Mouse (Mus musculus): ENCODE results near the gene Padi4.

Padi4 gene

DNA sequence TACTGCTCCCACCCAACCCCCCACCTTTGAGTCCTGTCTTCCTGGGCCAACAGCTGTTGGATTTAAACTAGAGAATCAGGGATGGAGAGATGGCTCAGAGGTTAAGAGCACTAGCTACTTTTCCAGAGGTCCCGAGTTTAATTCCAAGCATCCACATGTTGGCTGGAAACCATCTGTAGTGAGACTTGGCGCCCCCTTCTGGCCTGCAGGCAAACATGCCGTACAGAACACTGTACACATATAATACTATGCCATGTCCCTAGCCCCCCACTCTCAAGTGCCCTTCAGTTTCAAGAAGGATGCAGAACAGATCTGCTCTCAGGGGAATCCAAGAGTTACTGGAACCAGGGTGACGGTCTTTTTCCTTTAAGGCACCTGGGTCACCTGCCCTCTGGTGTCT lies 42.4 kb downstream of the Padi4 start:
- no peak for DNase-seq

DNA sequence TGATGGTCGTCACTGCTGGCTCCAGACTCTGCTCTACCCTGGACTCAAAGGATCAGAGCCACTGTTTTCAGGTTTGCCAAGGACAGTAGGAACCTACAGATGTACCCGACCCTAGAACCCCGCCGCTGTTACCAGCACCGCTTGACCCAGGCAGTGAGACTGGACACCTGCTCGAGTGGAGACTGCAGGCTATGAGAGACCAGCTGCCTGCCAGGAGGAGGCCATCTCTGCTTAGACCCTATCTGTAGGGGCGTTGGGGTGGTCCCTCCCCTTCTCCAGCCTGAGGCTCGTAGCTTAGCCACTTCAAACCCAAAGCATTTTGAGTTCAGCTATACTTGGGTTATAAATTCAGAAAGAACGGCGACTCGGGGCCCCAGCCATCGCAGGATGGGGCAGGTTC lies 47.1 kb downstream of the Padi4 start:
- no peak for DNase-seq

DNA sequence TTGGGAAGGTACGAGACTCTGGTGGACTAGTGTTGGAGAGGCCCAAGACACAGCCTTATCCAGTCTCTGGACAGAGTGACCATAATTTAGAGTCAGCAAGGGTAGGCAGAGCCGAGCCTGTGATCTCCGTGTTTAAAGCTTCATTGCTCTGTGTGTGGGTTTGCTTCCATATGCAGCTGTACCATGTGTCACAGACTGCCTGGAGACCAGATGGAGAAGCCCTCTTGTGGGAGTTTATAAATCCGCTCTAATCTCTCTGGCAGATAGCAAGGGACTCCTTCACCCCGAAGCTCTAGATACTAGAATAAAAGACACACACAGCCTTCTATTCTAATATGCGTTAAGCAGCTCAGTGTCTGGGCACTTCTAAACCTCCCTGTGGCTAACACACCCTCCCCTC lies 49.3 kb downstream of the Padi4 start:
- DNase-seq, result no peak

DNA sequence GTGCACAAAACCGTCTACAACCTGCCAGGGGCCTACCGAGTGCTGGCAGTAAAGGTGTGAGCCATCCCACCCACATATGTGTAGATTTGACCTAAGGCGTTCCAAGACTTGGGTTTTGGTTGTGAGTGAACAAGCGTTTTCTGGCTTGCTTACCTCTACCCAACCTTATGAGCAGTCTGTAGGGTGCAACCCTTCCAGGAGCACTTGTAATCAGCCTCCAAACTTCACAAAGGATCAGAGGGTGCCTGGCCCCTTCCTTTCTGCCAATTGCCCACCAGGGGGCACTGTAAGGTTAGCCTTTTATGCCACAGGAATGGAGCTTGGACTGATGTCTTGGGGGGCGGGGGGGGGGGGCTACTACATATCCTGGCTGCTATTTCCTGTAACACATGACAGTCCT lies 50.2 kb downstream of the Padi4 start:
- DNase-seq, result peak in 1 of 2 experiments; percentile 28

DNA sequence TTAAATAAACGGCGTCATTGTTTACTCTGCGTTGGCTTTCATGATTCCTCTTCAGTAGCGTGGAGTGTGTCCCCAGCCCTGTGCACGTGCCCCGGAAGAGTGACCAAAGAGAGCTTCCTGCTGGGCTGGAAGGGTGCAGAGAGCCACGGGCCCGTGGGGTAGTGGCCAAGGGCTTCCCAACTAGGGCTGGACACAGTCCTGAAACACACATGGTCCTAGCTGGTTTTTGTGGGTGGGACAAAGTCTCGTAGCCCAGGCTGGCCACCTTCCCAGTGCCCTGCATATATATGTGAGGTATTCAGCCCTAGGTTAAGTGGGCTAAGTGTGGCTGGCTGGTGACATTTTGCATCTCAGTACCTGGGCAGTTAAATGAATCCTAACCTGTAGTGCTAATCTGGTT lies 50.8 kb downstream of the Padi4 start:
- no peak for DNase-seq

DNA sequence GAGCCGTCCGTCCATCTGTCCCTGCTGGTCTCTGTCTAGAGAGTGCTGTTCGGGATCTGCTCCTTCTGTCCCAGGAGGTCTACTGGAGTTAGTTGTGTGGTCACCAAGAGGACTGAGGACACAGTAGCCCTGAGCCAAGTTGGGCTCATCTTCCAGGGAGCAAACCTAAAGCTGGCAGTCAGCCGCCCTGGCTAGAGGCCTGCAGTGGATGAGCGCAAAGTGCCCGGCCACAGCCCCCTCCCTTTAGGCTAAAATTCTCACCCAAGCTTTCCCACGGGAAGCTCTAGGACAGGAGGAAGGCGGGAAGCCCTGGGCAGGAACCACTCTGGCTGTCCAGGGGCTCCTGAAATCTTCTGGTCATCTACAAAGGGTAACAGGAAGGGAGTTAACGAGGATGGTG lies 51.3 kb downstream of the Padi4 start:
- DNase-seq, result no peak

DNA sequence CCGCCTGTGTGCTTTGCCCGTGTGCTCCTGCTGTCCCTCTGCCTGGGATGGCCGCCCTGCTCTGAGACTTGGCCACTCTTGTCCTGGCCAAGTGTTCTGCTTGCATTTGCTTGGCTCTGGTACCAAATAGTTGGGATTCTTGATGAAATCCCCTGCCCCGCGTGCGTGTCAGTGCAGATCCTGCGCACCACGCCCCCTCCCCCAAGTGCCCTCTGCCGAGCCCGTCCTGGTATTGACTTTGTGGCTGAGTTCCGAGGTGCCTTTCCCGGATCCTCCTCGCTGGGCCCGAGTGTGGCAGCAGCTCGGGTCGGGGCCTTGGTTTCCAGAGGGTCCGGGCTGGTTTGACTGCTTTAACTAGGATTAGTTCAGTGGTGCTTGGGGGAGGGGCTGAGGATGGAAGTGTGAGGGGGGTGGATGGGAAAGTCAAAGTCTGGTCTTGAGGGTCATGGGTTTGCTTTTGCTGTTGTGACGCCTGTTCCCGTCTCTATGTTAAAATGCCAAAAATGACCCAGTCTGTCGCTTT lies 52.0 kb downstream of the Padi4 start:
- no peak for DNase-seq

DNA sequence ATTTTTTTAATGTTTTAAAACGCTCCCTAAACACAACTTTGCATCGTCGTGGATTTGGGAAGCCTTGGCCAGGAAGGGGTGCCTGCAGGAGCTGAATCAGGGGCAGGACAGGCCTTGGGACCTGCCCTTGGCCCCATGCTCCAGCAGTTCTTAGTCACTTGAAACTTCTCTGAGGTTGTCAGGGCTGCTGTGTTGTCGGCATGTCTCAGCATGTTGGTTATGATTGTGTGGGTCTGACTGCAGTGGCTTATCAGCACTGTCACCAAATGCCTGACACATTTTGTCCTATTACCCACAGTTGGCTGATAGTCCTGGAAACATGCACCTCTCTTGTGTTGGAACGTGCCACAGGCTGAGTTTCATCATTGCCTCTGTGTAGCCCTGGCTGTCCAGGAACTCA lies 53.9 kb downstream of the Padi4 start:
- DNase-seq, result no peak

DNA sequence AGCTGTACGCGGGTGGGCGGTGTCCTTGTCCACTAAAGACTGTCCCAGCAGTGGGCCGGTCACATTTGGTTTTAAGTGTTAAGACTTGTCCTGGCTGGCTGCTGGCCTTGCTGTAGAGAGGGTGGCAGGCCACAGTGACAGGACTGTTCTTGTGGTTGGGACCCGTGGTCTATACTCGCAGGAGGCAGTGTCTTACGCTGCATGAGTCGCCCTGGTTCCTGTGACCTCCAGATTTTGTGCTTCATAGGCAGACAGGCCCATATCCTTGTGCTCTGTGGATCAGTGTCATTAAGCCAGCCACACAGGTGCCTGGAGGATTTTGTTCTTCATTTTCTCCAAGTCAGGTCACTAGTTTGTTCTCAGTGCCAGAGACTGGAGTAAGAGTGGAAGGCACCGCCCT lies 55.6 kb downstream of the Padi4 start:
- DNase-seq, result peak in 1 of 2 experiments; percentile 29

DNA sequence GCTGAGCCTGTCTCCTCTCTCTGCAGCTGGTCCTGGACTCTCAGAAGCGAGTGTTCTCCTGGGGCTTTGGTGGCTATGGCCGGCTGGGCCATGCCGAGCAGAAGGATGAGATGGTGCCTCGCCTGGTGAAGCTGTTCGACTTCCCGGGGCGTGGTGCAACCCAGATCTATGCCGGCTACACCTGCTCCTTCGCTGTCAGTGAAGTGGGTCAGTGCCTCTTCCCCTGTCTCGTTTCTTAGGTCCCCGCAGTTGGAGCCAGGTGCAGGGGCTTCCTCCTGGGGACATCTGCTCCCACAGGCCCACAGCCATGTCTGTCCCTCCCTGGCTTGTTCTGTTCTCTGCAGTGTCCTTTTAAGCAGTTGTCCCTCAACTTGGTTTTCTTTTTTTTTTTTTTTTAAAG lies 57.0 kb downstream of the Padi4 start:
- DNase-seq, result no peak

DNA sequence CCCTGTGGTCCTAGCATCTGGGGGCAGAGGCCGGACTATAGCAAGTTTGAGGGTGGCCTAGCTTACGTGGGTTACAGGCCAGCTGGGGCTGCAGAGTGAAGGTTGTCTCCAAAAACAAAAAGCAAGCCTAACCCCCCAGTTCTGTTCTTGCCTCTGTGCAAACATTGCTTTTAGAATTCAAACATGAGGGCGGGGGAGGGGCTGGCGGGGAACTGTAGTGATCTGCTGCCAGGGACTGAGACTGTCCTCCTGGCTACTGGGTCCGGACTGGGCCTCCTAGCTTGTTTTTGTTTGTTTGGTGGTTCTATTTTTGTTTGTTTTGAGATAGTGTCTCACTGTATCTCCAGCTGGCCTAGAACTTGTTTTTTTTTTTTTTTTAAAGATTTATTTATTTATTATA lies 59.5 kb downstream of the Padi4 start:
- DNase-seq, result no peak

DNA sequence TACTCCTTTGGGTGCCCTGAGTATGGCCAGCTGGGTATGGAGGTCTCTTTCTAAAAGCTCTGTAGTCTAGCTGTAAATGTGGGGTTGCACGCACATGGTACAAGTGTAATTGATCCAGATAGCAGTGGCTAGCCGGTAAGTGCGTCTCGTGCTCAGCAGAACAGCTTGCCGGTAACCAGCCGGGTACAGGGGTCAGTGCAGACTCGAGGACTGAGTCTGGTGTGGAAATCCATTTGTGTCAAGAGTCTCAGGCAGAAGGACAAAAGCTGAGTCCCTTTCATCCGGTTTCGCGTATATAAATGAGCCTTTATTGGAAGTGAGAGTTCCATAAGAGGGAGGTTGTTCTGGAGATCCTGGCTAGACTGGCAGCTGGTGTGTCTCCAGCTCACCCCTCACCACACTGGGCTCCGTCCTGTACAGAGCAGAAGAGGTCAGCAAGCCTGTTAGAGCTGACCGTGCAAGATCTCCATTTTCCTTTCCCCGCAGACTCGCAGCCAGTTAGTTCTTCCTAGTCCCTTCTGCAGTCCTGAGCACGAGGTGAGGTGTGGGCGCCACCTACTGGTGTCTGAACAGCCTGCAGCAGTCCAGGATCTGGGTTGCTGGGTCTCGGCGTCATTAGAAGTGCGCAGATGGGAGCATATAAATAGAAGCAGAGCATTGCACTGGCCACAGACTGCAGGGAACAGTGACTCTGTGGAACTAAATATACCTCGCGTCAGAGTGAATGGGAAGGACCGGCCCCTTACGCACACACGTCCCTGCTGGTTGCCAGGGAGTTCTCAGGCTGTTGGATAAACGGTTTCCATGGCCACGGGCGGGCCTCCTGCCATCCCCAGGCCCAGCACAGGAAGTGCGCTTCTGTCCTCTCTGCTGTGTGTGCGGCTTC lies 60.3 kb downstream of the Padi4 start:
- DNase-seq, result peak; percentile 90 to 95

DNA sequence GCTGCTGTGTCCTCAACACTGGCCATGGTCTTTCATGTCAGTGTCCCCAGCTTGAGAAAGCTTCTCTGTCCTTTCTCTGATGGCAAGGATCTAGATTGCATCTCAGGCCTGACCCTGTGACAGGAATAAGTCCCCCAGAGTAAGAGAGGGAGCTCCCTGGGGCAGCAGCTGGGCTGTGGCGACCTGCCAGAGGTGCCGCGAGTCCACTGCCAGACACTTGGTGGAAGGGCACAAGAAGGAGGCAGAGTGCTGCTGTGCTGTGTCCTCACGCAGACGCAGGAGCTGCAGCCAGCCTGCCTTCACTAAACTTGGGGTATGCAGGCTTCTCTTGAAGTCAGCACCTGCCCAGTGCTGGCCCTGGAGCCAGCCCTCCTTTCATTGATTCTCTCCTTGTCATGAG lies 62.7 kb downstream of the Padi4 start:
- DNase-seq, result no peak

DNA sequence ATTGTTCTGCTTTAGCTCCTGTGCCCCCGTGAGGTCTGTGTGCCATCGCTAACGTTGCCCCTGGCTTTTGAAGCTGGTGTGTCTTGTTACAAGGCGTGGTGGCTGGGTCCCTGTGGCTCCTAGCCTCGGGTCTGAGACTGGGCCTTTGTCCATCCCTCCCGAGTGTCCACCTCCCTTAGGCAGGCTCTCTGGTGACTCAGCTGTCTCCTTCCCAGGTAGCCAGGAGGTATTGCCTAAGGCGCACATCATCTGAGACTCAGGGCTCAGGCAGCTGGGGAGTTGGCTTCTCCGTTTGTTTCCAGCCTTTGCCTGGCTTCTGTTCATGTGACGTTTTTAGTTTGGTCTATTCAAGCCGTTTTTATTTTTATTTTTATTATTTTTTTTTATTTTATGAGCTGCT lies 63.3 kb downstream of the Padi4 start:
- DNase-seq, result no peak

DNA sequence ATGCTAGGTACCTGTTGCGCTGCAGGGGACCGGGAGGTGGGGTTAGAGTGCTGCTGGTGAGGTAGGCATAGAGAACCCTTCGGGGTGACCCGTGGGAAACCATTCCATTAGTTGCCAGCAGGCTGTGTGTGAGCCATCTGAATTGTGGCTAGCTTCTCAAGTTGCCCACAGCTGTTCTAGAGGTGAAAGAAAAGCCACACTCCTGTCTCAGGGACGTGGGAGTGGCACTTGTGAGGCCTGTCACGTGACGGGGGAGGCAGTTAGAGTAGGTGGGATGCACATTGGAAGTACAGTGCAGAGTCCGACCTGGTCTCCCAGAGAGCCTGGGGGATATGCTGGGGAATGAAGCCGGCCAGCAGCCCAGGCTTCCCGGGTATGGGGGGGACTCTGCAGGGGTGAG lies 64.4 kb downstream of the Padi4 start:
- DNase-seq, result no peak

DNA sequence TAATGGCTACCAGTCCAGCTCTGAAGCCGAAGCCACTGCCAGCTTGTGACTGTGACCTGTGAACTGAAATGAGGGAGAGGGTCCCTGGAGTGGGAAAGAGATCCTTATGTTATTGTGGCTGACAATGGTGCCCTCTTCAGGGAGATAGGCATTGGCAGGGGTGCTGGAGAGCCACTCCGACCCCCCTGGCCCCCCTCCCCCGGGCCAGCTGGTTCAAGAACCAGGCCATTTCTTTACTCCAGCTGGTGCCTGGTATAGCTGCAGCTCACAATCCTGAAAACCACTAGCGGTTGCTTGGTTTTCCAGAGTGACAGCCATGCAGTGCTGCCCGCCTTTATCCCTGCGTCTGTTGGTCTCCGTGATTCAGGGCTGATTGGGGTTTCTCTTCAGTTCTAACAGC lies 64.9 kb downstream of the Padi4 start:
- no peak for DNase-seq

DNA sequence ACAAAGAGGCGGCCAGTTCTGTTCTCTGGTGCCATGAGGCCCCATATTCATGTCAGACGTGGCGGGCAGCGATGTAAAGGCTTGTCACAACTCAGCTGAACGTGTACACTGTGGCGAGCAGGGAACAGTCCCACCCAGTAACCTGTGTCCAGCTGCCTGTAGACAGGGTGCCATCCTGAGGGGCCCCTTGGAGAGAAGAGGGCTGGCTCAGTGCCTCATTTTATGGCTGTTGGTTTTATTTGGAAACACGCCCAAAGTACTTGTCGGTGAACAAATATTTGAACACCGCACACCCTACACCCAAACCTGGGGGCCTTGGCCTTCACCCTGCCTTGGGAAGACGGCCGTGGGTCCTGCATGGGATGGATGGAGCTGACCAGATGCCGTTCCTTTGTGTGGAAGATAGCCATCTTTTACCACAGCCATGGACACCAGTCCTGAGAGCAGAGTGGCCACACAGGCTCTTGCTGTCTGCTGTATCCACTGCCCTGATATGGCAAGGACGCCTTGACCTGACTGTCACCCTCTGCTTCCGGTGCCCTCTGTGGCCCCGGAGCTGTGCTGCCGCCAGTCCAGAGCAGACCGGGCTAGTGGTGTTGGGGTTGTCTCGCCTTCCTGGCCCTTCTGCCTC lies 65.6 kb downstream of the Padi4 start:
- DNase-seq, result no peak

DNA sequence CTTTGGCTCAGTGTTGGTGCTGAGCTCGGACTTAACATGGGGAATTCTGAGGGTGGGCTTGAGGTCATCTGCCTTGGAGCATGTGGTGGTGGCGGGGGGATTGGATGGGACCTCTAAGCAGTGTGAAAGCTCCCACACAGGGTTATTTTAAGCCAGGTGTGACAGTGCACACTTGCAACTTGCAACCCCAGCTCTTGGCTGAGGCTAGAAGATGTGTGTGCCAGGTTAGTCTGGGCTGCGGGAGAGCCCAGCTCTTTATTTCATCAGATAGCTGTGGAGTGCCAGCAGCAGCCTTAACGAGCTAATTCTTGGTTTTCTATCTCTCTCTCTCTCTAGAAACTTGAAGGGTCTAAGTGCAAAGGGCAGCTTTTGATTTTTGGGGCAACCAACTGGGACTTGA lies 66.4 kb downstream of the Padi4 start:
- DNase-seq, result no peak

DNA sequence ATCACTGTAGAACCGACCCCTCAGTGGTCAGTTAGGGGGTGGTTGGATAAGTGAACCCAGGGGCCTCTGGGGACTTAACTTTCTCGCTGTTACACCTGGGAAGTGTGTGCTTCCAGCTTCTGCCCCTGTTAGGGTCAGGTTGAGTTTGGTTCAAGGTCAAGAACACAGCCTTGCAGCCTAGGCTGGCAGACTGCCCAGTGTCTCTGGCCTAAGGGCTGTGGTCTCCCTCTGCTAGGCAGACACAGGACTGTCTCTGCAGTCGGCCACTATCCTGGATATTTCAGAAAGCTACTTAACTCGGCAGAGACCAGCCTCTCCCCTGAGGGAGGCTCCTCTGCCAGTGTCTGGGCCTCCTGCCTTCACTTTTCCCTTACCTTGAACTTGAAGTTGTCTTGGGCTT lies 69.9 kb downstream of the Padi4 start:
- DNase-seq, result peak in 1 of 2 experiments; percentile 38

DNA sequence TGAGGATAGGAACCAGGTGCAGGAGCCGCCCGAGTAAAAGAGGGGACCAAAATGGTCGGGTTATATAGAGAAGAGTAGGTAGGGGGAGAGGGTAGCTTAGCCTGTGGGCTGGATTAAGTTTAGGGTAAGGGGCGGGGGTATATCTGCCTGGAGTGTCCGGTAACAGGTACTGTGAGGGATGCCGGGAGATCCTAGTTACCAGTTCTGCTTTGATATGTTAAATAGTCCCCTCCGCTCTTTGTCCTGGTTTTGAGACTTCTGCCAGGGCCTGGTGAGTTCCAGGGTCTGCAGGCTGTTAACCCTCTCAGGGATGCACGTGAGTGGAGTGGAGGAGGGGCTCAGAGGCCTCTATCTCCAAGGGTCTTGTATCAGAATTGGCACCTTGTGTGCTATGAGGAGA lies 70.4 kb downstream of the Padi4 start:
- no peak for DNase-seq

DNA sequence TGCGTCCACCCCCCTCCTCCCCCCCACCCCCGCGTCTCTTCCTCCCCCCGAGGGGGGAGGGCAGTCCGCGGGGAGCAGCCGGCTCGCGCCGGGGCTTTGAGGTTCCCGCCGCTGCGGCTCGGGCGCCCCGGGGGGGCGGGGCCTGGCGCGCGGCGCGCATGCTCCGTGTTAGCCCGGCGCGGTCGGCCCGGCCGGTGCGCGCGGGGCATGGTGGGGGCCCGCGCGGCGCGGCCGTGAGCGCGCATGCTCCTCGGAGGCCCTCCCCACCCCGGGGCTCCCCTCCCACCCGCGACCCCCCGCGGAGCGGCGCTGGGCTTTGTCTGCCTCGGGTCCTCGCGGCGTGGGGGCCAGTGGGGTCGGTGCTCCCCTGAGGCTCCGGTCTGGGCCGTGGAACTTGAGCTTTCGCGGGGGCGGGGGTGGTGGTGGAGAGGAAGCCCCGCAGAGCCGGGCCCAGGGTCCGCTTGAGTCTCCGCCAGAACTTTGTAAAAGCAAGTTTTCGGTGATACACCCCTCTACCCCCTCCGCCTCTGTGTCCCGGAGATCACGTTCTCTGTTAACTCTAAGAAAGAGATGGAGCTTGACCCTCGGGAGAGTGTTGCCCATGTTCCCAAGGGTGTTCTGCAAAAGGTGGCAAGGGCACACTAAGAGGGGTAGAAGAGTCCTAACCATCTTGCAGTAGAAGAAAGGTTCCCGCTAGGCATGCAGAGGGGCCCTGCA lies 71.3 kb downstream of the Padi4 start:
- DNase-seq, result peak; percentile 84 to 94

DNA sequence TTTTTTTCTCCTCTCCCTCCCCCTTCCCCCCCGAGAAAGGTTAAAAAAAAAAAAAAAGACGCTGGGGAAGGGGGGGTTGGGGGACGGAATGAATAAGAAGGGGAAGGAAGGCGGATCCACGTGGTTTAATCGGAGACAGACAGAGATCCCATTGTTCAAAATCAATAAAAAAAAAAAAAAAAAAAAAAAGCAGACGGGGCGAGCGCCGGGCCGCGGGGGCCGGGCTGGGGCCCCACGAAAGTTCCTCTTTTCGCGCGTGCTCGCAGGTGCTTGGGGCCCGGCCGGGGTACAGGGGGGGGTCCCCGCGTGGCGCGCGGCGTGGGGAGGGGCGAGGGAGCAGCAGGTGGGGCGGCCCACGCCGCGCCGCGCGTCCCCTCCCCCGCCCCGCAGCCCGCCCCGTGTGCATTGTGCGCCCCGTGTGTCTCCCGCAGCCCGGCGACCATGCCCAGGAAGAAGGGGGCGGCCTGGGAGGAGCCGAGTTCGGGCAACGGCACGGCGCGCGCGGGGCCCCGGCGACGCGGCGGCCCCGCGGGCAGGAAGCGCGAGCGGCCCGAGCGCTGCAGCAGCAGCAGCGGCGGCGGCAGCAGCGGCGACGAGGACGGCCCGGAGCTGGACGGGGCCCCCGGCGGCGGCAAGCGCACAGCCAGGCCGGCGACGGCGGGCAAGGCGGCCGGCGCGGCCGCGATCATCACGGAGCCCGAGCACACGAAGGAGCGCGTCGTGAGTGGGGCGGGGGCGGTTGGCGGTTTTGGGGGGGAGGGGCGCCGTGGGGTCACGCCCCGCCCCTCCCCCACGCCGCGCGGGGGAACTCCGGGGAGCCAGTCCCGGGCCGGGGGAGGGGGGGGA lies 72.1 kb downstream of the Padi4 start:
- peak; percentile 27 to 67 for DNase-seq
